Mouse (Mus musculus) forebrain, embryonic 14.5 days (tissue): Measurements from ENCODE around the gene Sspo. TPM values are rescaled to one million over a fixed set of nuclear protein-coding genes. Genes with fewer than 3 reads are reported as not detected.
A peak's percentile ranks its signal among the peaks of the same experiment; 100 is the strongest.

Source experiments
- ATAC-seq: fragments of 200-750 bp; cut with Nextera tagmentation; 2 replicates; pipeline ENCODE4 v1.8.0; 2017; ENCODE audit warnings: mild to moderate bottlenecking, moderate library complexity
- DNase-seq: peaks from one replicate; pipeline ENCODE4 v3.0.0-alpha.2; 2015; ENCODE audit warnings: low spot score
- H3K27ac ChIP-seq: fragments of 300-500 bp; sonication (generic); 2 replicates; pipeline ENCODE4 v1.5.1; 2014; ENCODE audit warnings: low read depth, mild to moderate bottlenecking, control low read depth, low read length, moderate library complexity
- H3K27me3 ChIP-seq: fragments of 300-500 bp; sonication (generic); replicated peaks from 2 replicates; pipeline ENCODE4 v1.6.1; 2014; ENCODE audit warnings: low read length, control low read depth, mixed read lengths; ENCODE audit not compliant: control insufficient read depth, insufficient read depth
- H3K36me3 ChIP-seq: fragments of 300-500 bp; sonication (generic); 2 replicates; pipeline ENCODE4 v1.6.1; 2014; ENCODE audit warnings: low read length, control low read depth; ENCODE audit not compliant: control insufficient read depth, insufficient read depth
- H3K4me1 ChIP-seq: fragments of 300-500 bp; sonication (generic); 2 replicates; pipeline ENCODE4 v1.6.1; 2014; ENCODE audit warnings: antibody characterized with exemption, low read length, control low read depth; ENCODE audit not compliant: control insufficient read depth, insufficient read depth
- H3K4me2 ChIP-seq: fragments of 300-500 bp; sonication (generic); 2 replicates; pipeline ENCODE4 v1.6.1; 2014; ENCODE audit warnings: mild to moderate bottlenecking, control low read depth, low read length
- H3K4me3 ChIP-seq: fragments of 300-500 bp; sonication (generic); 2 replicates; pipeline ENCODE4 v1.5.1; 2014; ENCODE audit warnings: low read depth, low read length, control low read depth
- H3K9ac ChIP-seq: fragments of 300-500 bp; sonication (generic); 2 replicates; pipeline ENCODE4 v1.6.1; 2014; ENCODE audit warnings: mild to moderate bottlenecking, low read length, control low read depth, moderate library complexity
- H3K9me3 ChIP-seq: fragments of 300-500 bp; sonication (generic); replicated peaks from 2 replicates; pipeline ENCODE4 v1.6.1; 2016; ENCODE audit warnings: low read length, control low read depth, mixed read lengths; ENCODE audit not compliant: control insufficient read depth
- WGBS: fragments of 180-500 bp; shearing (Covaris S2); extraction: QIAGEN DNeasy Blood & Tissue Kit; methylation state at CpG from one replicate; pipeline ENCODE4 v1.1.7; 2014; 5-methylcytosine and 5-hydroxymethylcytosine counted together
- polyA plus RNA-seq: library from polyadenylated mRNA; unstranded; fragments of >200 nt; fragmentation: Nextera tagmentation; extraction: Ambion mirVana; gene quantifications from 2 replicates; pipeline ENCODE4 v1.2.1, GENCODE M21; 2014

Gene Sspo
- polyA plus RNA-seq, 1 experiment from 2014 or later = 0.48 TPM

GRCm38 (mm10) chr6:48489741-48490140 lies 41.7 kb downstream of the Sspo start:
- 64% methylated on average over 3 of the region's 3 CpGs for WGBS
- no peaks in the 10 kb centered on the region for H3K9me3 ChIP-seq
- no peak overlapping the region for H3K4me3 ChIP-seq
- DNase-seq (peak; percentile 18), ATAC-seq (no peak)
- no peak overlapping the region for H3K9ac ChIP-seq
- no peaks in the 10 kb centered on the region for H3K4me1 ChIP-seq
- no peaks in the 10 kb centered on the region for H3K27me3 ChIP-seq
- H3K4me2 ChIP-seq = no peak overlapping the region
- H3K36me3 ChIP-seq = no peaks in the 10 kb centered on the region
- H3K27ac ChIP-seq = no peak overlapping the region

- Histone ChIP-seq H3K27me3 (no peaks in the 10 kb centered on the region), H3K4me1 (no peaks in the 10 kb centered on the region), H3K4me2 (no peak overlapping the region), H3K27ac (no peak overlapping the region), H3K36me3 (no peaks in the 10 kb centered on the region), H3K4me3 (no peak overlapping the region), H3K9me3 (no peaks in the 10 kb centered on the region), H3K9ac (no peak overlapping the region)
- ATAC-seq (no peak), DNase-seq (no peak)
- 79% methylated on average over 9 of the region's 9 CpGs for WGBS
Measured at GRCm38 (mm10) chr6:48491361-48491760, 43.3 kb downstream of the Sspo start.

- no peak overlapping the region for H3K9ac ChIP-seq
- H3K4me2 ChIP-seq = no peak overlapping the region
- H3K9me3 ChIP-seq = no peaks in the 10 kb centered on the region
- 5% methylated on average over 8 of the region's 8 CpGs for WGBS
- H3K4me3 ChIP-seq = no peak overlapping the region
- no peak overlapping the region for H3K27ac ChIP-seq
- H3K27me3 ChIP-seq = no peaks in the 10 kb centered on the region
- H3K4me1 ChIP-seq = no peaks in the 10 kb centered on the region
- DNase-seq (no peak), ATAC-seq (no peak)
- H3K36me3 ChIP-seq = no peaks in the 10 kb centered on the region
Measured at GRCm38 (mm10) chr6:48493136-48493730, 45.2 kb downstream of the Sspo start.

GRCm38 (mm10) chr6:48497521-48497920 lies 49.5 kb downstream of the Sspo start:
- DNase-seq (no peak), ATAC-seq (no peak)
- 84% methylated on average over 4 of the region's 4 CpGs for WGBS
- no peak overlapping the region for H3K4me3 ChIP-seq
- no peaks in the 10 kb centered on the region for H3K9me3 ChIP-seq
- H3K4me1 ChIP-seq = no peaks in the 10 kb centered on the region
- H3K9ac ChIP-seq = no peak overlapping the region
- no peaks in the 10 kb centered on the region for H3K36me3 ChIP-seq
- no peaks in the 10 kb centered on the region for H3K27me3 ChIP-seq
- H3K4me2 ChIP-seq = no peak overlapping the region
- no peak overlapping the region for H3K27ac ChIP-seq

GRCm38 (mm10) chr6:48503847-48504240 lies 55.8 kb downstream of the Sspo start:
- no peak for DNase-seq
- Histone ChIP-seq H3K27me3 (no peaks in the 10 kb centered on the region), H3K36me3 (no peaks in the 10 kb centered on the region), H3K4me2 (peak overlapping the region; percentile 81; the same call in 1 of the 2 replicates), H3K4me1 (peaks cover 9% of the 10 kb centered on the region), H3K4me3 (peak overlapping the region; percentile 54), H3K27ac (no peak overlapping the region), H3K9ac (no peak overlapping the region), H3K9me3 (no peaks in the 10 kb centered on the region)
- 13% methylated on average over 2 of the region's 2 CpGs for WGBS
- ATAC-seq = peak; percentile 52

GRCm38 (mm10) chr6:48504241-48504854 lies 56.3 kb downstream of the Sspo start:
- no peaks in the 10 kb centered on the region for H3K27me3 ChIP-seq
- peak overlapping the region; percentile 54 for H3K4me3 ChIP-seq
- ATAC-seq (peak; percentile 97), DNase-seq (peak; percentile 91)
- peaks cover 9% of the 10 kb centered on the region for H3K4me1 ChIP-seq
- no peaks in the 10 kb centered on the region for H3K36me3 ChIP-seq
- WGBS = under 1% methylated on average over 26 of the region's 26 CpGs
- H3K27ac ChIP-seq = peak overlapping the region; percentile 58; the same call in 1 of the 2 replicates
- H3K9ac ChIP-seq = peak overlapping the region; percentile 73
- no peaks in the 10 kb centered on the region for H3K9me3 ChIP-seq
- peak overlapping the region; percentile 81 for H3K4me2 ChIP-seq

GRCm38 (mm10) chr6:48508087-48508486 lies 60.1 kb downstream of the Sspo start:
- H3K36me3 ChIP-seq = peaks cover 5% of the 10 kb centered on the region; the same call in 1 of the 2 replicates
- ATAC-seq = no peak

GRCm38 (mm10) chr6:48510426-48510825 lies 62.4 kb downstream of the Sspo start:
- Histone ChIP-seq H3K9me3 (no peaks in the 10 kb centered on the region), H3K27me3 (no peaks in the 10 kb centered on the region), H3K36me3 (peaks cover 20% of the 10 kb centered on the region), H3K9ac (no peak overlapping the region), H3K4me2 (no peak overlapping the region), H3K4me3 (no peak overlapping the region), H3K4me1 (peaks cover under 1% of the 10 kb centered on the region; the same call in 1 of the 2 replicates), H3K27ac (no peak overlapping the region)
- no peak for ATAC-seq
- WGBS = 88% methylated on average over 4 of the region's 4 CpGs
- DNase-seq = no peak

More at GRCm38 (mm10) chr6:48508087-48508486, 60.1 kb downstream of the Sspo start:
- Histone ChIP-seq H3K4me1 (peaks cover 9% of the 10 kb centered on the region), H3K27me3 (no peaks in the 10 kb centered on the region), H3K4me3 (no peak overlapping the region), H3K4me2 (no peak overlapping the region), H3K27ac (no peak overlapping the region), H3K9me3 (no peaks in the 10 kb centered on the region), H3K9ac (no peak overlapping the region)
- WGBS = 81% methylated on average over 4 of the region's 4 CpGs
- DNase-seq = no peak

GRCm38 (mm10) chr6:48511861-48512260 lies 63.8 kb downstream of the Sspo start:
- 87% methylated on average over 7 of the region's 7 CpGs for WGBS
- no peak overlapping the region for H3K9ac ChIP-seq
- H3K36me3 ChIP-seq = peaks cover 24% of the 10 kb centered on the region
- no peak overlapping the region for H3K4me2 ChIP-seq
- H3K4me1 ChIP-seq = no peaks in the 10 kb centered on the region
- H3K27me3 ChIP-seq = no peaks in the 10 kb centered on the region
- H3K27ac ChIP-seq = no peak overlapping the region
- DNase-seq (no peak), ATAC-seq (no peak)
- H3K9me3 ChIP-seq = no peaks in the 10 kb centered on the region
- no peak overlapping the region for H3K4me3 ChIP-seq
